Mouse (Mus musculus) myocyte (in vitro differentiated cells): ENCODE data around the gene Olfr983. TPM values are rescaled to one million over a fixed set of nuclear protein-coding genes. Genes with fewer than 3 reads are reported as not detected.

Source experiments
- H3K27me3 ChIP-seq: one replicate; pipeline ENCODE4 v1.6.1; 2011; ENCODE audit not compliant: control insufficient read depth, insufficient read depth, insufficient read length
- H3K36me3 ChIP-seq: one replicate; pipeline ENCODE4 v1.6.1; 2011; ENCODE audit not compliant: control insufficient read depth, insufficient read depth
- H3K4me2 ChIP-seq: one replicate; pipeline ENCODE4 v1.6.1; 2011; ENCODE audit warnings: low read depth, control low read depth
- H3K4me3 ChIP-seq: one replicate; pipeline ENCODE4 v1.5.1; 2011; ENCODE audit warnings: mild to moderate bottlenecking, control low read depth, moderate library complexity
- H3K79me2 ChIP-seq: one replicate; pipeline ENCODE4 v1.6.1; 2011; ENCODE audit not compliant: control insufficient read depth, insufficient read depth
- H3ac ChIP-seq: one replicate; pipeline ENCODE4 v1.6.1; 2011; ENCODE audit not compliant: control insufficient read depth, insufficient read length
- CEBPB ChIP-seq: IDR thresholded peaks from 2 replicates; pipeline ENCODE4 v1.6.1; 2011; ENCODE audit warnings: mild to moderate bottlenecking, moderate library complexity; ENCODE audit not compliant: poor library complexity, insufficient read depth, severe bottlenecking
- E2F4 ChIP-seq: IDR thresholded peaks from one replicate; pipeline ENCODE4 v1.6.1; 2011; ENCODE audit warnings: mild to moderate bottlenecking, control low read depth, moderate library complexity; ENCODE audit not compliant: insufficient read depth
- MAX ChIP-seq: IDR thresholded peaks from one replicate; pipeline ENCODE4 v1.6.1; 2011; ENCODE audit warnings: low read depth, mild to moderate bottlenecking, control low read depth
- MYOD1 ChIP-seq, 3 experiments: IDR thresholded peaks; one replicate each; pipeline ENCODE4 v1.6.1; 2011; ENCODE audit warnings: control low read depth in 2 of 3, low read depth in 2 of 3, mild to moderate bottlenecking in 2 of 3, moderate library complexity in 1 of 3; ENCODE audit not compliant: insufficient read length in 2 of 3, control insufficient read depth in 1 of 3
- MYOG ChIP-seq, 3 experiments: IDR thresholded peaks; one replicate each; pipeline ENCODE4 v1.6.1; 2011; ENCODE audit warnings: control low read depth in 2 of 3, low read depth in 2 of 3, mild to moderate bottlenecking in 2 of 3; ENCODE audit not compliant: insufficient read length in 2 of 3, control insufficient read depth in 1 of 3, insufficient read depth in 1 of 3
- POLR2A ChIP-seq: IDR thresholded peaks from one replicate; pipeline ENCODE4 v1.6.1; 2011; ENCODE audit warnings: low read depth, mild to moderate bottlenecking, control low read depth, moderate library complexity; ENCODE audit not compliant: insufficient read length
- POLR2AphosphoS2 ChIP-seq: IDR thresholded peaks from one replicate; pipeline ENCODE4 v1.6.1; 2011; ENCODE audit warnings: low read depth, control low read depth; ENCODE audit not compliant: insufficient read length
- REST ChIP-seq: IDR thresholded peaks from one replicate; pipeline ENCODE4 v1.6.1; 2011; ENCODE audit warnings: mild to moderate bottlenecking, control low read depth, moderate library complexity; ENCODE audit not compliant: insufficient read depth, insufficient read length
- SRF ChIP-seq: IDR thresholded peaks from one replicate; pipeline ENCODE4 v1.6.1; 2011; ENCODE audit warnings: low read depth; ENCODE audit not compliant: control insufficient read depth, insufficient read length
- TCF12 ChIP-seq: IDR thresholded peaks from one replicate; pipeline ENCODE4 v1.6.1; 2011; ENCODE audit warnings: mild to moderate bottlenecking, control low read depth; ENCODE audit not compliant: poor library complexity, insufficient read depth, severe bottlenecking
- TCF3 ChIP-seq: IDR thresholded peaks from one replicate; pipeline ENCODE4 v1.6.1; 2011; ENCODE audit warnings: low read depth, control low read depth; ENCODE audit not compliant: insufficient read length
- USF1 ChIP-seq: IDR thresholded peaks from one replicate; pipeline ENCODE4 v1.6.1; 2011; ENCODE audit warnings: low read depth, mild to moderate bottlenecking, control low read depth, moderate library complexity
- polyA plus RNA-seq: library from polyadenylated mRNA; unstranded; fragments of >200 nt; fragmentation: generic; extraction: Trizol; gene quantifications from one replicate; pipeline ENCODE4 v1.2.1, GENCODE M21; 2012; ENCODE audit warnings: missing spikeins

Olfr983 gene
- polyA plus RNA-seq, 1 experiment: not detected

DNA sequence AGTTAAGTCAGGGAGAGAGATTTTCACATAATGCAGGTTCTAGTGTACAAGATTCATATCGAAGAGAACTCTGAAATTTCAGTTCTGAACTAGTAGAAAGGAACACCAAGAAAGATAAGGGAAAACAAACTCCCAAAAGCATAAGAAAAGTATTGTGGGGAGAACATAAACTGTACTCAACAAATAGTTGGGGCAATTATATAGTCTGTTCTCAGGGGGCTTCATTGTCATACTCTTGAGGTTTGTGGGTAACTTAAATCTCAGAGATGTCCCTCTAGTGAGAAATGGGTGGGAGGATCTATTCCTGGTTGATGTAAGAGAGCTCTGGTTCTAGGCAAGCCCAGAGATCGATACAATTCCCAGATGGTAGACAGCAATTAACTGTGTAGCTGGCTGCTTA lies 19.9 kb downstream of the Olfr983 start, which contains the start of gene Olfr982:
TSS of gene Olfr982 (plus strand) at position 301 of the 400 bp plus-strand sequence.
- TF ChIP-seq POLR2AphosphoS2 (no peak), TCF12 (no peak), TCF3 (no peak), E2F4 (no peak), MYOG (IDR thresholded peaks at IDR 0.05; ENCODE audit: control insufficient read depth in 1 of 3, insufficient read depth in 1 of 3, insufficient read length in 2 of 3, low read depth in 2 of 3) (no peak), SRF (no peak), CEBPB (no peak), MYOD1 (IDR thresholded peaks at IDR 0.05; ENCODE audit: control insufficient read depth in 1 of 3, insufficient read length in 2 of 3, low read depth in 2 of 3) (no peak), MAX (no peak), REST (no peak), USF1 (no peak), POLR2A (no peak)
- H3ac ChIP-seq: no peak within 1 kb of the TSS
- no peaks in the 10 kb centered on the region for H3K27me3 ChIP-seq
- H3K36me3 ChIP-seq: no peaks in the 10 kb centered on the region
- no peaks in the 10 kb centered on the region for H3K79me2 ChIP-seq
- H3K4me3 ChIP-seq: no peak within 1 kb of the TSS
- H3K4me2 ChIP-seq: no peak within 1 kb of the TSS

DNA sequence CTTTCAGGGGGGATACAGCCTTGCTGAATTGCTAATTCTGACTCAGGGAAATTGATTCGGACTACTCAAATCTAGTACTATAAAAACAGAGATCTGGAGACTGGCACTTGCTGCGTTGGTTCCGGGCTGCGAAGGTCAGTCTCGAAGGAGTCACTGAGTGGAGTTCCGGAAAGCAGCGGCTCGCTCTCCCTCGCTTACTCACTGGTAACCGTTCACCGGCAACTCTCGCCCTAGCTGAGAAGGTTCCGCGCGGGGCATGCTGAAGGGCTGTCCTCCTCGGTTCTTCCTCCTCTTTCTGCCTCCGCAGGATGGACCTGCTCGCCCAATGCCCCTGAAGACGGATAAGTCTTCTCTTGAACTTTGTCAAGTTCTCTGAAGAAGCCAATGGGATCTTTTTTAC lies 43.3 kb downstream of the Olfr983 start:
- TF ChIP-seq TCF3: no peak
- TF ChIP-seq POLR2AphosphoS2: no peak
- TF ChIP-seq MAX: no peak
- no peak for TF ChIP-seq CEBPB
- no peak for TF ChIP-seq E2F4
- no peak for TF ChIP-seq REST
- TF ChIP-seq MYOG (IDR thresholded peaks at IDR 0.05; ENCODE audit: control insufficient read depth in 1 of 3, insufficient read depth in 1 of 3, insufficient read length in 2 of 3, low read depth in 2 of 3): no peak
- TF ChIP-seq MYOD1 (IDR thresholded peaks at IDR 0.05; ENCODE audit: control insufficient read depth in 1 of 3, insufficient read length in 2 of 3, low read depth in 2 of 3): no peak
- no peak for TF ChIP-seq POLR2A
- no peak for TF ChIP-seq USF1
- TF ChIP-seq SRF: no peak
- no peak for TF ChIP-seq TCF12
- no peaks in the 10 kb centered on the region for H3K27me3 ChIP-seq
- H3K79me2 ChIP-seq: no peaks in the 10 kb centered on the region
- H3ac ChIP-seq: no peak overlapping the region
- no peak overlapping the region for H3K4me2 ChIP-seq
- no peaks in the 10 kb centered on the region for H3K36me3 ChIP-seq
- H3K4me3 ChIP-seq: no peak overlapping the region

Other genes starting within 250 kb of the Olfr983 start
- not detected for gene Olfr972, start 227.2 kb downstream of the Olfr983 start, polyA plus RNA-seq
- gene Olfr229, start 186.3 kb downstream of the Olfr983 start, polyA plus RNA-seq: not detected
- not detected for gene Olfr974, start 156.1 kb downstream of the Olfr983 start, polyA plus RNA-seq
- gene Olfr975, start 141.5 kb downstream of the Olfr983 start, polyA plus RNA-seq: not detected
- not detected for gene Olfr976, start 132.5 kb downstream of the Olfr983 start, polyA plus RNA-seq
- gene Olfr978, start 101.5 kb downstream of the Olfr983 start, polyA plus RNA-seq: not detected
- not detected for gene Olfr979, start 90.1 kb downstream of the Olfr983 start, polyA plus RNA-seq
- gene Olfr980, start 84.0 kb downstream of the Olfr983 start, polyA plus RNA-seq: not detected
- gene Olfr981, start 72.1 kb downstream of the Olfr983 start, polyA plus RNA-seq: not detected
- gene Olfr982, start 19.8 kb downstream of the Olfr983 start, polyA plus RNA-seq: not detected
- gene Olfr984, start 20.6 kb upstream of the Olfr983 start, polyA plus RNA-seq: not detected
- not detected for gene Olfr985, start 36.6 kb upstream of the Olfr983 start, polyA plus RNA-seq
- not detected for gene Tmem225, start 54.5 kb upstream of the Olfr983 start, polyA plus RNA-seq
- not detected for gene Olfr986, start 87.3 kb upstream of the Olfr983 start, polyA plus RNA-seq
- gene Zfp202, start 98.7 kb upstream of the Olfr983 start, polyA plus RNA-seq: 2.4 TPM
- gene Scn3b, start 175.6 kb upstream of the Olfr983 start, polyA plus RNA-seq: 0.38 TPM